Mouse (Mus musculus) midbrain, embryonic 13.5 days (tissue): Measurements from ENCODE around the gene Ipcef1. TPM values are rescaled to one million over a fixed set of nuclear protein-coding genes. Genes with fewer than 3 reads are reported as not detected.

Source experiments
- ATAC-seq: fragments of 200-750 bp; cut with Nextera tagmentation; 2 replicates; pipeline ENCODE4 v1.8.0; 2017; ENCODE audit warnings: mild to moderate bottlenecking, moderate TSS enrichment, moderate library complexity
- H3K27ac ChIP-seq: fragments of 300-500 bp; sonication (generic); 2 replicates; pipeline ENCODE4 v1.5.1; 2015; ENCODE audit warnings: inconsistent platforms, mild to moderate bottlenecking, moderate library complexity
- H3K27me3 ChIP-seq: fragments of 300-500 bp; sonication (generic); 2 replicates; pipeline ENCODE4 v1.6.1; 2015; ENCODE audit warnings: mild to moderate bottlenecking, inconsistent platforms
- H3K36me3 ChIP-seq: fragments of 300-500 bp; sonication (generic); 2 replicates; pipeline ENCODE4 v1.6.1; 2015; ENCODE audit warnings: mild to moderate bottlenecking, inconsistent platforms
- H3K4me1 ChIP-seq: fragments of 300-500 bp; sonication (generic); replicated peaks from 2 replicates; pipeline ENCODE4 v1.6.1; 2015; ENCODE audit warnings: inconsistent platforms
- H3K4me2 ChIP-seq: fragments of 300-500 bp; sonication (generic); replicated peaks from 2 replicates; pipeline ENCODE4 v1.6.1; 2015; ENCODE audit warnings: moderate library complexity, mild to moderate bottlenecking, inconsistent platforms
- H3K4me3 ChIP-seq: fragments of 300-500 bp; sonication (generic); replicated peaks from 2 replicates; pipeline ENCODE4 v1.5.1; 2015; ENCODE audit warnings: mild to moderate bottlenecking, inconsistent platforms
- H3K9ac ChIP-seq: fragments of 300-500 bp; sonication (generic); replicated peaks from 2 replicates; pipeline ENCODE4 v1.6.1; 2015; ENCODE audit warnings: mild to moderate bottlenecking, inconsistent platforms
- H3K9me3 ChIP-seq: fragments of 300-500 bp; sonication (generic); 2 replicates; pipeline ENCODE4 v1.6.1; 2016; ENCODE audit warnings: mild to moderate bottlenecking, inconsistent platforms
- WGBS: fragments of 180-500 bp; shearing (Covaris S2); methylation state at CpG from one replicate; pipeline ENCODE4 v1.1.7; 2015; 5-methylcytosine and 5-hydroxymethylcytosine counted together
- polyA plus RNA-seq: library from polyadenylated mRNA; unstranded; fragments of >200 nt; fragmentation: Nextera tagmentation; extraction: Ambion mirVana; gene quantifications from 2 replicates; pipeline ENCODE4 v1.2.1, GENCODE M21; 2015

Gene Ipcef1
- polyA plus RNA-seq, 1 experiment from 2014 or later: 0.94 TPM

- Histone ChIP-seq H3K9ac (no peak overlapping the region), H3K4me3 (no peak overlapping the region), H3K27ac (no peak overlapping the region), H3K4me1 (0 out of 2 replicates have a peak, but pooled peaks cover 3% of the 10 kb centered on the region), H3K4me2 (no peak overlapping the region), H3K27me3 (no peaks in the 10 kb centered on the region), H3K9me3 (no peaks in the 10 kb centered on the region), H3K36me3 (no peaks in the 10 kb centered on the region)
- WGBS: 93% methylated on average over 2 of the region's 2 CpGs
- no peak for ATAC-seq
These were observed 68.8 kb downstream of the Ipcef1 start for GRCm38 (mm10) chr10:6983431-6983830.

GRCm38 (mm10) chr10:6982751-6983151 lies 69.5 kb downstream of the Ipcef1 start:
- Histone ChIP-seq H3K4me1 (0 out of 2 replicates have a peak, but pooled peaks cover 3% of the 10 kb centered on the region), H3K9ac (no peak overlapping the region), H3K36me3 (no peaks in the 10 kb centered on the region), H3K4me2 (no peak overlapping the region), H3K4me3 (no peak overlapping the region), H3K27ac (no peak overlapping the region), H3K27me3 (no peaks in the 10 kb centered on the region), H3K9me3 (no peaks in the 10 kb centered on the region)
- WGBS: 84% methylated on average over 2 of the region's 2 CpGs
- no peak for ATAC-seq

GRCm38 (mm10) chr10:6980236-6980635 lies 72.0 kb downstream of the Ipcef1 start:
- Histone ChIP-seq H3K27ac (no peak overlapping the region), H3K4me3 (peak overlapping the region; percentile 26), H3K36me3 (no peaks in the 10 kb centered on the region), H3K9me3 (no peaks in the 10 kb centered on the region), H3K4me1 (0 out of 2 replicates have a peak, but pooled peaks cover 3% of the 10 kb centered on the region), H3K4me2 (peak overlapping the region; percentile 43), H3K9ac (peak overlapping the region; percentile 47; the same call in 1 of the 2 replicates), H3K27me3 (no peaks in the 10 kb centered on the region)
- peak; percentile 77; the same call in 1 of the 2 replicates for ATAC-seq
- 18% methylated on average over 6 of the region's 6 CpGs for WGBS

GRCm38 (mm10) chr10:6979789-6980188 lies 72.5 kb downstream of the Ipcef1 start:
- WGBS: 49% methylated on average over 8 of the region's 8 CpGs

GRCm38 (mm10) chr10:6979216-6979615 lies 73.1 kb downstream of the Ipcef1 start:
- Histone ChIP-seq H3K9ac (no peak overlapping the region), H3K27me3 (no peaks in the 10 kb centered on the region), H3K36me3 (no peaks in the 10 kb centered on the region), H3K4me3 (no peak overlapping the region), H3K27ac (no peak overlapping the region), H3K4me1 (0 out of 2 replicates have a peak, but pooled peaks cover 3% of the 10 kb centered on the region), H3K9me3 (no peaks in the 10 kb centered on the region), H3K4me2 (peak overlapping the region; percentile 43)
- 75% methylated on average over 7 of the region's 7 CpGs for WGBS
- ATAC-seq: 0 out of 2 replicates have a peak, but pooled peaks have one; percentile 20

More at GRCm38 (mm10) chr10:6979789-6980188, 72.5 kb downstream of the Ipcef1 start:
- peak overlapping the region; percentile 26 for H3K4me3 ChIP-seq
- H3K4me1 ChIP-seq: 0 out of 2 replicates have a peak, but pooled peaks cover 3% of the 10 kb centered on the region
- no peak overlapping the region for H3K9ac ChIP-seq
- H3K4me2 ChIP-seq: peak overlapping the region; percentile 43
- no peaks in the 10 kb centered on the region for H3K36me3 ChIP-seq
- ATAC-seq: 0 out of 2 replicates have a peak, but pooled peaks have one; percentile 50
- H3K27me3 ChIP-seq: no peaks in the 10 kb centered on the region
- H3K27ac ChIP-seq: no peak overlapping the region
- H3K9me3 ChIP-seq: no peaks in the 10 kb centered on the region

- no peak overlapping the region for H3K27ac ChIP-seq
- no peak overlapping the region for H3K4me3 ChIP-seq
- no peaks in the 10 kb centered on the region for H3K9me3 ChIP-seq
- H3K4me1 ChIP-seq: 0 out of 2 replicates have a peak, but pooled peaks cover 3% of the 10 kb centered on the region
- H3K36me3 ChIP-seq: no peaks in the 10 kb centered on the region
- H3K4me2 ChIP-seq: no peak overlapping the region
- no peak overlapping the region for H3K9ac ChIP-seq
- WGBS: 86% methylated on average over 1 of the region's 1 CpGs
- no peaks in the 10 kb centered on the region for H3K27me3 ChIP-seq
- 0 out of 2 replicates have a peak, but pooled peaks have one; percentile 40 for ATAC-seq
These were observed 73.5 kb downstream of the Ipcef1 start for GRCm38 (mm10) chr10:6978733-6979132.

- Histone ChIP-seq H3K9me3 (no peaks in the 10 kb centered on the region), H3K36me3 (no peaks in the 10 kb centered on the region), H3K4me2 (no peak overlapping the region), H3K9ac (no peak overlapping the region), H3K4me3 (no peak overlapping the region), H3K27ac (no peak overlapping the region), H3K27me3 (no peaks in the 10 kb centered on the region), H3K4me1 (0 out of 2 replicates have a peak, but pooled peaks cover 3% of the 10 kb centered on the region)
- WGBS: 71% methylated on average over 2 of the region's 2 CpGs
- no peak for ATAC-seq
These were observed 74.4 kb downstream of the Ipcef1 start for GRCm38 (mm10) chr10:6977843-6978242.

GRCm38 (mm10) chr10:6968334-6968733 lies 83.9 kb downstream of the Ipcef1 start:
- Histone ChIP-seq H3K36me3 (no peaks in the 10 kb centered on the region), H3K9ac (no peak overlapping the region), H3K4me3 (no peak overlapping the region), H3K9me3 (no peaks in the 10 kb centered on the region), H3K4me2 (no peak overlapping the region), H3K27ac (no peak overlapping the region), H3K27me3 (no peaks in the 10 kb centered on the region), H3K4me1 (no peaks in the 10 kb centered on the region)
- no peak for ATAC-seq
- WGBS: 76% methylated on average over 1 of the region's 1 CpGs

GRCm38 (mm10) chr10:6967588-6968242 lies 84.6 kb downstream of the Ipcef1 start:
- H3K36me3 ChIP-seq: no peaks in the 10 kb centered on the region
- ATAC-seq: peak; percentile 58; the same call in 1 of the 2 replicates

GRCm38 (mm10) chr10:6958791-6959190 lies 93.5 kb downstream of the Ipcef1 start:
- H3K9ac ChIP-seq: no peak overlapping the region

More at GRCm38 (mm10) chr10:6967588-6968242, 84.6 kb downstream of the Ipcef1 start:
- H3K27ac ChIP-seq: no peak overlapping the region
- H3K9ac ChIP-seq: no peak overlapping the region
- no peak overlapping the region for H3K4me3 ChIP-seq
- H3K9me3 ChIP-seq: no peaks in the 10 kb centered on the region
- no peaks in the 10 kb centered on the region for H3K27me3 ChIP-seq
- 77% methylated on average over 8 of the region's 8 CpGs for WGBS
- H3K4me2 ChIP-seq: no peak overlapping the region
- H3K4me1 ChIP-seq: no peaks in the 10 kb centered on the region

GRCm38 (mm10) chr10:6956357-6956756 lies 95.9 kb downstream of the Ipcef1 start:
- Histone ChIP-seq H3K9me3 (no peaks in the 10 kb centered on the region), H3K4me1 (no peaks in the 10 kb centered on the region), H3K27me3 (no peaks in the 10 kb centered on the region), H3K4me3 (no peak overlapping the region), H3K4me2 (no peak overlapping the region), H3K36me3 (no peaks in the 10 kb centered on the region), H3K9ac (no peak overlapping the region), H3K27ac (no peak overlapping the region)
- WGBS: 87% methylated on average over 2 of the region's 2 CpGs
- ATAC-seq: no peak

More at GRCm38 (mm10) chr10:6958791-6959190, 93.5 kb downstream of the Ipcef1 start:
- H3K4me3 ChIP-seq: no peak overlapping the region
- no peaks in the 10 kb centered on the region for H3K4me1 ChIP-seq
- H3K27me3 ChIP-seq: no peaks in the 10 kb centered on the region
- H3K9me3 ChIP-seq: no peaks in the 10 kb centered on the region
- no peak overlapping the region for H3K27ac ChIP-seq
- no peak for ATAC-seq
- 80% methylated on average over 5 of the region's 5 CpGs for WGBS
- H3K4me2 ChIP-seq: no peak overlapping the region
- no peaks in the 10 kb centered on the region for H3K36me3 ChIP-seq

- ATAC-seq: no peak
- Histone ChIP-seq H3K27ac (no peak overlapping the region), H3K27me3 (no peaks in the 10 kb centered on the region), H3K4me3 (no peak overlapping the region), H3K4me2 (no peak overlapping the region), H3K9me3 (no peaks in the 10 kb centered on the region), H3K36me3 (no peaks in the 10 kb centered on the region), H3K4me1 (no peaks in the 10 kb centered on the region), H3K9ac (no peak overlapping the region)
These were observed 97.7 kb downstream of the Ipcef1 start for GRCm38 (mm10) chr10:6954533-6954932.
